Mouse (Mus musculus) liver, adult 2 months (tissue): ENCODE measurements at regions not wholly inside any gene's neighbourhood (a gene's known extent, or its start where the extent isn't known, plus 50 kb on each side); places are given as distances from the start of the nearest gene placed in this dataset.

ENCODE experiments used
- DNase-seq: peaks from one replicate; pipeline ENCODE4 v3.0.0-alpha.2; 2011; ENCODE audit warnings: low read depth, low spot score; ENCODE audit errors: extremely low read depth
- H3K27ac ChIP-seq: fragments of 200-500 bp; replicated peaks from 2 replicates; pipeline ENCODE4 v1.5.1; 2012; ENCODE audit warnings: low read depth, mild to moderate bottlenecking, control low read depth, inconsistent platforms, low read length; ENCODE audit not compliant: insufficient read depth
- H3K27me3 ChIP-seq: fragments of 200-500 bp; 2 replicates; pipeline ENCODE4 v1.6.1; 2012; ENCODE audit warnings: mild to moderate bottlenecking, moderate library complexity, low read length, inconsistent platforms; ENCODE audit not compliant: control insufficient read depth, insufficient read depth
- H3K36me3 ChIP-seq: fragments of 200-500 bp; 2 replicates; pipeline ENCODE4 v1.6.1; 2012; ENCODE audit warnings: low read length, inconsistent platforms; ENCODE audit not compliant: control insufficient read depth, insufficient read depth
- H3K4me1 ChIP-seq: fragments of 200-500 bp; 2 replicates; pipeline ENCODE4 v1.6.1; 2011; ENCODE audit warnings: low read length; ENCODE audit not compliant: control insufficient read depth, insufficient read depth
- H3K4me3 ChIP-seq: fragments of 200-500 bp; 2 replicates; pipeline ENCODE4 v1.5.1; 2011; ENCODE audit warnings: low read depth, mild to moderate bottlenecking, control low read depth, low read length, moderate library complexity; ENCODE audit not compliant: insufficient read depth
- H3K79me2 ChIP-seq: fragments of 200-500 bp; 2 replicates; pipeline ENCODE4 v1.6.1; 2012; ENCODE audit warnings: inconsistent platforms, mild to moderate bottlenecking, low read length, moderate library complexity; ENCODE audit not compliant: control insufficient read depth, insufficient read depth
- H3K9ac ChIP-seq: fragments of 200-500 bp; 2 replicates; pipeline ENCODE4 v1.6.1; 2012; ENCODE audit warnings: low read depth, mild to moderate bottlenecking, control low read depth, inconsistent platforms, low read length
- CTCF ChIP-seq: fragments of 200-500 bp; IDR thresholded peaks from 2 replicates; pipeline ENCODE4 v1.5.1; 2011; ENCODE audit warnings: low read depth, low read length, control low read depth
- POLR2A ChIP-seq: fragments of 200-500 bp; IDR thresholded peaks from 2 replicates; pipeline ENCODE4 v1.6.1; 2011; ENCODE audit warnings: low read length, control low read depth; ENCODE audit not compliant: insufficient read depth; ENCODE audit errors: extremely low read depth
- WGBS: fragments of 180-500 bp; shearing (Covaris S2); methylation state at CpG from one replicate; pipeline ENCODE4 v1.1.7; 2018; 5-methylcytosine and 5-hydroxymethylcytosine counted together

DNA sequence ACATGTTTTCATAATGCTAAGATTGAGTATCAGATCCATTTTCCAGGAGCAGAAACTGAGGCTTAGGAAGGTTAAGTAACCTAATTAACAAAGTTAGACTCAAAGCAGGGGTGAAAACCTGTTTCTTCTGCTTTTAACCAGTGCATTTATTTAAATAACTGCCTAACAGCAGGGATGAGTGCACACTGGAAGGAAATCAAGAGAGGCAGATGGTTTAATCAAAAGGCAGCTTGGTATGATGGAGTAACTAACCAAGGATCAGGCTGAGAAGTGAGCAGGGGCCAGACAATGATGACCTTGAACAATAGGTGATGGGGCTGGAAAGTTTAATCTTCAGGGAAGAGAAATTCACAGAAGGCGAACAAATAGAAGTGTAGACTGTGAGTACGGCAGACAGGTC, 199.9 kb downstream of the Emp1 start:
- H3K9ac ChIP-seq, result no peak overlapping the region
- no peaks in the 10 kb centered on the region for H3K27me3 ChIP-seq
- TF ChIP-seq POLR2A (no peak), CTCF (no peak)
- WGBS, result 96% methylated on average over 2 of the region's 2 CpGs
- H3K4me1 ChIP-seq, result peaks cover 7% of the 10 kb centered on the region
- no peaks in the 10 kb centered on the region for H3K79me2 ChIP-seq
- no peaks in the 10 kb centered on the region for H3K36me3 ChIP-seq
- DNase-seq, result no peak
- no peak overlapping the region for H3K4me3 ChIP-seq
- H3K27ac ChIP-seq, result no peak overlapping the region

DNA sequence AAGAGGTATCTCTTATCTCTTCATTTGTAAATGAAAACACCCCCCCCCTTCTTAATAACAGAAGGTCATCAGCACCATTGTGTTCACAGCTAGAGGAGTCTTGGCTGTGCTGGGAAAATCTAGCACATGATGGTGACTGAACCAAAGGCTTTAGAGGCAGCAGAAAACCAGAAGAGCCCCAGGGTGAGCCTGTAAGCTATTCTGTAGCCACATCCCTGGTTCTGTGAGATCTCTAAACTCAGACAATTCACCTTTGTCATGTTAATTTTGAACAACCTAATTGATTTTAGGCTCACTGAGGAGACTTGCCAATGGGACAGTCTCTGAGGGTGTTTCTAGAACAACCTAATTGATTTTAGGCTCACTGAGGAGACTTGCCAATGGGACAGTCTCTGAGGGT, 201.4 kb downstream of the Emp1 start:
- no peak for DNase-seq
- peaks cover 7% of the 10 kb centered on the region for H3K4me1 ChIP-seq
- H3K9ac ChIP-seq, result no peak overlapping the region
- H3K36me3 ChIP-seq, result no peaks in the 10 kb centered on the region
- H3K4me3 ChIP-seq, result no peak overlapping the region
- TF ChIP-seq CTCF (no peak), POLR2A (no peak)
- H3K79me2 ChIP-seq, result no peaks in the 10 kb centered on the region
- H3K27me3 ChIP-seq, result no peaks in the 10 kb centered on the region
- no peak overlapping the region for H3K27ac ChIP-seq

DNA sequence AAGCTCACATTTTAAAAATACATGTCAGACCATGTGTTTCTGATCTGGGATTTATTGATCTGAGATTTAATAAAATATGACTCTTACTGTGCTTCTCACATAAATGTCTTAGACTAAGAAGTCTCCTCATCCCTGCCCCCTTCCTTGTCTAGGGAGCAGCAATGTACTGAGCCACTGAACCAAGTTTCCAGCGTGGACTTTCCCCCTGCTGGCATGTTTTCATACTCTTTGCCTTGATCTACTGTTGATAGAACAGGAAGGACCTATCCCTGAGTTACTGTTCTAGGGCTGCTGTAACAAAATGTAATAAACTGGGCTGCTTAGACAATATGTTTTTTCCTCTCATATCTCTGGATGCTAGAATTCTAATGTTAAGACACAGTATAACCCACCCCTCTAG, 206.7 kb downstream of the Emp1 start:
- H3K4me3 ChIP-seq, result no peak overlapping the region
- H3K36me3 ChIP-seq, result no peaks in the 10 kb centered on the region
- peak; percentile 66 for DNase-seq
- WGBS, result 15% methylated on average over 1 of the region's 1 CpGs
- no peaks in the 10 kb centered on the region for H3K4me1 ChIP-seq
- H3K9ac ChIP-seq, result no peak overlapping the region
- H3K27ac ChIP-seq, result no peak overlapping the region
- no peaks in the 10 kb centered on the region for H3K27me3 ChIP-seq
- TF ChIP-seq CTCF (no peak), POLR2A (no peak)
- no peaks in the 10 kb centered on the region for H3K79me2 ChIP-seq

DNA sequence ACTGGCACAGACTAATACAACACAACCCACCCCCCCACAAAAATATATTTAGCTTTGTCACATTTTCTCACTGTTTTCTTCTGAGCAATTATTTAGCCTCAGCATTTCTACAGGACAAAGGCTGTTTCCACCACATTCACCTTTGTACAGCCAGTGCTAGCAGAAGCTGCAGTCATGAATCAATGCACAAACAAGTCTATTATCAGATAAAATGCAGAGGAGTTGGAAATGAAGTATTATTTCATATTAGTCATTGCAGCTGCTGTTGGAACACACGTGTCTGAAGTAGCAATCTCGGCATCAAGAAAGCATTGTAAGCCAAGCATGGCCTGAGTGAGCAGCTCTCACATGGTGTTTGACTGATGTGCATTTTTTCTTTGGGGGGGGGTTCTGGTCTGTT, 212.9 kb downstream of the Emp1 start:
- Histone ChIP-seq H3K4me3 (no peak overlapping the region), H3K79me2 (no peaks in the 10 kb centered on the region), H3K4me1 (peaks cover 4% of the 10 kb centered on the region; the same call in 1 of the 2 replicates), H3K9ac (no peak overlapping the region), H3K36me3 (no peaks in the 10 kb centered on the region), H3K27me3 (no peaks in the 10 kb centered on the region), H3K27ac (no peak overlapping the region)
- TF ChIP-seq POLR2A (no peak), CTCF (no peak)
- 12% methylated on average over 2 of the region's 2 CpGs for WGBS
- DNase-seq, result peak; percentile 76

DNA sequence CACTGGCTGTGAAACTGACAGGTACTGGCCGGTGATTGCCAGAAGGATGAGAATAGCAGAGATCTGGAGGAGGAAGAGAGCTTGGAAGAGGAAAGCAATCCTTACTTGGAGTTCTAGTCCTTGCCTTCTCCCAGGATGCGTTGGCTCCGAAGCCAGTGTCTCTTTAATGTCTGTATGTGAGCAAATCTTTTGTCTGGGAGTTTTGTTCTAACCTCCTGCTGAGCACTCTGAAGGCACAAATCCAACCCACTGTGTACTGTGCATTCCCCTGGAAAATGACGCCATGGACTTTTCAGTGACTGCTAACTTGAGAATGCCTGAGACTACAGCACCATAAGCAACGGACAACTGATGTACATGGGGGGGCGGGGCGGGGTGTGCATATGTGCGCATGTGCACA, 216.4 kb downstream of the Emp1 start:
- 94% methylated on average over 8 of the region's 8 CpGs for WGBS
- H3K36me3 ChIP-seq, result no peaks in the 10 kb centered on the region
- H3K79me2 ChIP-seq, result no peaks in the 10 kb centered on the region

DNA sequence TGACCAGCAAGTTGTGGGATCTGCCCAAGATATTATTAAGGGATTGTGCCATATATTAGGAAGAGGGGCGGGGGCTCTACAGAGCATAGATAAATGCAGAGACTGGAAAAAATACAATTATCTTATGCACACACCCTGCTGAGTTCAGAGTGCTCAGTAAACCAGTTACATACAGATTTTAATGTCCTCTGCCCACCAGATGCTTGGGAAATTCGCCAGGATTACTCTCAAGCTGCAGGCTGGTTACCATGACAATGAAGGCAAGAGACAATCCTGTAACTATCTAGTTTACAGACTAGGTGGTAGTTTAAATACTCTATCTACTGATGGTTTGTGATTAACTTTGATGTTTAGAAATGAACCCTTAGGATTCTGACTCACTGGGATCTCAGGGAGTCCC, 220.2 kb downstream of the Emp1 start:
- no peak for TF ChIP-seq POLR2A
- TF ChIP-seq CTCF, result no peak
- WGBS, result 69% methylated on average over 2 of the region's 2 CpGs
- no peak overlapping the region for H3K27ac ChIP-seq

More for the DNA sequence above, 216.4 kb downstream of the Emp1 start:
- H3K4me3 ChIP-seq, result no peak overlapping the region
- no peak for TF ChIP-seq POLR2A
- TF ChIP-seq CTCF, result no peak
- no peaks in the 10 kb centered on the region for H3K27me3 ChIP-seq
- no peak overlapping the region for H3K27ac ChIP-seq
- no peak for DNase-seq
- no peak overlapping the region for H3K9ac ChIP-seq
- H3K4me1 ChIP-seq, result peaks cover 4% of the 10 kb centered on the region; the same call in 1 of the 2 replicates

More for the DNA sequence above, 220.2 kb downstream of the Emp1 start:
- H3K27me3 ChIP-seq, result no peaks in the 10 kb centered on the region
- H3K36me3 ChIP-seq, result no peaks in the 10 kb centered on the region
- no peak overlapping the region for H3K9ac ChIP-seq
- no peak for DNase-seq
- H3K79me2 ChIP-seq, result no peaks in the 10 kb centered on the region
- H3K4me1 ChIP-seq, result no peaks in the 10 kb centered on the region
- no peak overlapping the region for H3K4me3 ChIP-seq
